Mouse (Mus musculus) layer of hippocampus, postnatal 10 days (tissue): ENCODE data around the gene Naga. TPM values are rescaled to one million over a fixed set of nuclear protein-coding genes. Genes with fewer than 3 reads are reported as not detected.

ENCODE experiments used
- total RNA-seq, 2 experiments: library from RNA; stranded (reverse); gene quantifications; 2 replicates each; pipeline ENCODE4 v1.2.3; 2021

Naga gene
- total RNA-seq, 2 experiments from 2014 or later: 36.9 to 43.3 TPM

Other genes starting within 250 kb of the Naga start
- gene Ccdc134, start 211.0 kb downstream of the Naga start, total RNA-seq: 10 to 100 TPM; 10.7 to 13.5 TPM
- 100 to 1,000 TPM; 191 to 198 TPM for gene Srebf2, start 191.7 kb downstream of the Naga start, total RNA-seq
- 1 to 10 TPM; 2.0 to 3.1 TPM for gene Shisa8, start 126.1 kb downstream of the Naga start, total RNA-seq
- 1 to 10 TPM in 1 of 2 experiments, under 1 TPM in 1; 0.69 to 1.0 TPM for gene Tnfrsf13c, start 114.6 kb downstream of the Naga start, total RNA-seq
- gene Cenpm, start 94.2 kb downstream of the Naga start, total RNA-seq: 1 to 10 TPM; 6.5 to 9.0 TPM
- 10 to 100 TPM; 79.9 to 88.8 TPM for gene 1500009C09Rik, start 86.5 kb downstream of the Naga start, total RNA-seq
- 100 to 1,000 TPM; 617 to 640 TPM for gene Sept3, start 64.0 kb downstream of the Naga start, total RNA-seq
- gene Wbp2nl, start 40.0 kb downstream of the Naga start, total RNA-seq: under 1 TPM in 1 of 2 experiments, not detected in 1; 0.25 TPM
- 1 to 10 TPM in 1 of 2 experiments, under 1 TPM in 1; 0.80 to 1.1 TPM for gene Pheta2, start within 50 bp of the Naga start, total RNA-seq
- 100 to 1,000 TPM; 158 to 179 TPM for gene Smdt1, start within 50 bp of the Naga start, total RNA-seq
- gene Ndufa6, start 15.4 kb upstream of the Naga start, total RNA-seq: 100 to 1,000 TPM; 201 to 212 TPM
- gene Cyp2d22, start 41.3 kb upstream of the Naga start, total RNA-seq: 10 to 100 TPM; 18.8 to 19.5 TPM
- gene Cyp2d11, start 55.1 kb upstream of the Naga start, total RNA-seq: not detected
- gene Cyp2d10, start 68.3 kb upstream of the Naga start, total RNA-seq: under 1 TPM in 1 of 2 experiments, not detected in 1; 0.40 TPM
- not detected for gene Cyp2d9, start 94.5 kb upstream of the Naga start, total RNA-seq
- gene Cyp2d12, start 216.1 kb upstream of the Naga start, total RNA-seq: not detected